Mouse (Mus musculus) midbrain, embryonic 15.5 days (tissue): Measurements from ENCODE around the gene Olfr987. TPM values are rescaled to one million over a fixed set of nuclear protein-coding genes. Genes with fewer than 3 reads are reported as not detected.
A peak's percentile ranks its signal among the peaks of the same experiment; 100 is the strongest.
"Not testable (repeated sequence)": the region's sequence is repeated elsewhere in the genome, so short reads cannot be mapped to it uniquely, and the experiment has no call there.

Experiments
- ATAC-seq: fragments of 200-750 bp; cut with Nextera tagmentation; replicated peaks from 2 replicates; pipeline ENCODE4 v1.8.0; 2017; ENCODE audit warnings: moderate TSS enrichment
- H3K27ac ChIP-seq: fragments of 300-500 bp; sonication (generic); 2 replicates; pipeline ENCODE4 v1.5.1; 2015; ENCODE audit warnings: mild to moderate bottlenecking, inconsistent platforms
- H3K27me3 ChIP-seq: fragments of 300-500 bp; sonication (generic); replicated peaks from 2 replicates; pipeline ENCODE4 v1.6.1; 2015; ENCODE audit warnings: inconsistent platforms
- H3K36me3 ChIP-seq: fragments of 300-500 bp; sonication (generic); replicated peaks from 2 replicates; pipeline ENCODE4 v1.6.1; 2015; ENCODE audit warnings: inconsistent platforms
- H3K4me1 ChIP-seq: fragments of 300-500 bp; sonication (generic); 2 replicates; pipeline ENCODE4 v1.6.1; 2015; ENCODE audit warnings: inconsistent platforms
- H3K4me2 ChIP-seq: fragments of 300-500 bp; sonication (generic); 2 replicates; pipeline ENCODE4 v1.6.1; 2015; ENCODE audit warnings: inconsistent platforms, mild to moderate bottlenecking, moderate library complexity
- H3K4me3 ChIP-seq: fragments of 300-500 bp; sonication (generic); 2 replicates; pipeline ENCODE4 v1.5.1; 2015; ENCODE audit warnings: mild to moderate bottlenecking, inconsistent platforms
- H3K9ac ChIP-seq: fragments of 300-500 bp; sonication (generic); 2 replicates; pipeline ENCODE4 v1.6.1; 2015; ENCODE audit warnings: mild to moderate bottlenecking, inconsistent platforms
- H3K9me3 ChIP-seq: fragments of 300-500 bp; sonication (generic); 2 replicates; pipeline ENCODE4 v1.6.1; 2016; ENCODE audit warnings: inconsistent platforms
- WGBS: fragments of 180-500 bp; shearing (Covaris S2); methylation state at CpG from one replicate; pipeline ENCODE4 v1.1.7; 2015; ENCODE audit warnings: mixed read lengths; 5-methylcytosine and 5-hydroxymethylcytosine counted together
- polyA plus RNA-seq: library from polyadenylated mRNA; unstranded; fragments of >200 nt; fragmentation: Nextera tagmentation; extraction: Ambion mirVana; gene quantifications from 2 replicates; pipeline ENCODE4 v1.2.1, GENCODE M21; 2015

Gene Olfr987
- not detected in 2 replicates for polyA plus RNA-seq

DNA sequence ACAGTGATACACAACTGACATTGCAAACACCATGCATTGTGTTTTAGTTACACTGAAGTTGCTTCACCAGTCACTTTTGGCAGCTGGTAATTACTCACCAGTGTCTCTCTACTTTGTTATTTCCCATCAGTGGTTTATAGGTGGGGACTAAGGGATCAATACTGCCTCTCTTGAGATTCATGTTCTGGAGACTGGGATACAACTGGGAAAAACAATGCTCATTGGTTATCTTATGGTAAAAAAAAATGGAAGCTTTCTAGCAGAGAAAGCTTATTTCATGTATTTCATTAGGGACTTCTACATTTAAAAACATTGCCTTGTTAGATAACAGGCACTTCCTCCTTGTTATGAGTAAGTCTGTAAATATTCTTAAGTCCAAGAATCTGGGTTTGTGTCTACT lies at the start of gene Olfr987:
TSS of gene Olfr987 (minus strand) at position 101 of the 400 bp plus-strand sequence.
- not testable (repeated sequence) for H3K9me3 ChIP-seq, H3K27ac ChIP-seq, H3K4me2 ChIP-seq, ATAC-seq, H3K9ac ChIP-seq, H3K4me3 ChIP-seq, H3K27me3 ChIP-seq, H3K36me3 ChIP-seq, H3K4me1 ChIP-seq

DNA sequence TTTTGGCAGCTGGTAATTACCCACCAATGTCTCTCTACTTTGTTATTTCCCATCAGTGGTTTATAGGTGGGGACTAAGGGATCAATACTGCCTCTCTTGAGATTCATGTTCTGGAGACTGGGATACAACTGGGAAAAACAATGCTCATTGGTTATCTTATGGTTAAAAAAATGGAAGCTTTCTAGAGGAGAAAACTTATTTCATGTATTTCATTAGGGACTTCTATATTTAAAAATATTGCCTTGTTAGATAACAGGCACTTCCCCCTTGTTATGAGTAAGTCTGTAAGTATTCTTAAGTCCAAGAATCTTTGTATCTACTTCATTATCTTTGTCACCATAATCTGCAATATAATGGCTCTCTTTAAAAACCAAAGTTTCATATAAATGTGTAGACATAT lies 24.0 kb upstream of the Olfr987 start, which contains the start of gene Olfr988:
TSS of gene Olfr988 (minus strand) at position 101 of the 400 bp plus-strand sequence.
- not testable (repeated sequence) for H3K36me3 ChIP-seq, ATAC-seq, H3K9ac ChIP-seq, H3K4me3 ChIP-seq, H3K4me2 ChIP-seq, H3K27me3 ChIP-seq, H3K4me1 ChIP-seq, H3K9me3 ChIP-seq, H3K27ac ChIP-seq

DNA sequence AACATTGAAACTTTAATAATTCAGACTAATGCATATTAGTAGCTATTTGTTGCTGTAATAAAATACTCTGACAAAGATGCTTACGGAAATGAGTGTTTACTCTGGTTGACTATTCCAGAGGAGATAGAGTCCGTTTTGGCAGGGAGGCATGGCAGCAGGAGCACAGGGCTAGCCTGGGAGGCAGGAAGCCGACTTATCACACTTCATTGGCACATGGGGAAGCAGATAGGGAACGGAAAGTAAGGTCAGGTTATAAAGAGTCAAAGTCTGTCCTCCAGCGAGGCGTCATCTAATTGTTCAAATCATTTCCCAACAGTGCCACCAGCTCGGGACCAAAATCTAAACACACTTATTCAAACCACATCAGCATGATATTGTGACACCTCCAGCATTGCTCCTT lies 857 bp upstream of the Olfr987 start:
- Histone ChIP-seq H3K4me2 (no peak overlapping the region), H3K9me3 (no peaks in the 10 kb centered on the region), H3K4me1 (no peaks in the 10 kb centered on the region), H3K27ac (no peak overlapping the region), H3K27me3 (no peaks in the 10 kb centered on the region), H3K36me3 (no peaks in the 10 kb centered on the region), H3K4me3 (no peak overlapping the region), H3K9ac (no peak overlapping the region)
- WGBS: 80% methylated on average over 7 of the region's 7 CpGs
- no peak for ATAC-seq

DNA sequence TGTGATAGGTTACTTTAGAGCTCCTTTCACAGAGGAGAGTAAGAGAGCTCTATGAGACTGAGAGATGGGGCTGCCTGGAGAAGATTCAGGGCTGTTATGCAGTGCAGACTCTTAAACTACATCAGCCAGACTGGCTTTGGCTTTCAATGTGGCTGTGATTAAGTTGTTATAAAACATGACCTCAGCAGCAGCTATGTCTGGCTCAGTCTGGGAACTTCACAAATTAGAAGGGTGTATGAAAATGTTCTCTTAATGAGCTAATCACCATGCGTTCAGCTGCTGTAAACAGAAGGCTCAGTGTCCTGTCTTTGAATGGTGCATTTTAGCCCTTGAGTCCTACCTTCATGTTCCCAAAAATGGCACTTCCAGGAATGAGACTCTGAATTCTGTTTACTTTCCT lies 20.0 kb downstream of the Olfr987 start:
- ATAC-seq: no peak
- Histone ChIP-seq H3K27ac (no peak overlapping the region), H3K27me3 (no peaks in the 10 kb centered on the region), H3K4me3 (no peak overlapping the region), H3K4me2 (no peak overlapping the region), H3K9me3 (no peaks in the 10 kb centered on the region), H3K4me1 (no peaks in the 10 kb centered on the region), H3K9ac (no peak overlapping the region), H3K36me3 (no peaks in the 10 kb centered on the region)
- WGBS: 78% methylated on average over 1 of the region's 1 CpGs

DNA sequence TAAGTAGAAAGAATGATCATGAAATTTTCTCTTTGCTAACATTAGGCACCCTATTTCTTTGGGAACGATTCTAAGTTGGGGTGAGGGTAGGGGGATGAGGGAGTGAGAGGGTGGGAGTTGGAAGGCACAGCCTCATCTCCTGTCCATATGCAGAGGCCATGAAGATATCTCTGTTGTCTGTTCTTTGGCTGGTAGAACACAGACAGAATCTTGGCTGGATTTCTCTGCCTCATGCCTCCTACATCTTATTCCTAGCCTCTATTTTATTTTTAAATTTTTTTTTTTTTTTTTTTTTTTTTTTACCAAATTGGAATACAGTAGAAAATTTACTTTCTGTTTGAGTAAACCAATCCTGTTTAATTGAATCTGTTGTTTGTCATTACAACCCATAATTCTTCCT lies 53.7 kb downstream of the Olfr987 start:
- no peaks in the 10 kb centered on the region for H3K27me3 ChIP-seq
- no peak overlapping the region for H3K4me3 ChIP-seq
- no peak for ATAC-seq
- no peaks in the 10 kb centered on the region for H3K36me3 ChIP-seq
- WGBS: 70% methylated on average over 1 of the region's 1 CpGs
- H3K4me2 ChIP-seq: no peak overlapping the region
- no peak overlapping the region for H3K9ac ChIP-seq
- no peak overlapping the region for H3K27ac ChIP-seq
- H3K9me3 ChIP-seq: no peaks in the 10 kb centered on the region
- H3K4me1 ChIP-seq: peaks cover 5% of the 10 kb centered on the region

DNA sequence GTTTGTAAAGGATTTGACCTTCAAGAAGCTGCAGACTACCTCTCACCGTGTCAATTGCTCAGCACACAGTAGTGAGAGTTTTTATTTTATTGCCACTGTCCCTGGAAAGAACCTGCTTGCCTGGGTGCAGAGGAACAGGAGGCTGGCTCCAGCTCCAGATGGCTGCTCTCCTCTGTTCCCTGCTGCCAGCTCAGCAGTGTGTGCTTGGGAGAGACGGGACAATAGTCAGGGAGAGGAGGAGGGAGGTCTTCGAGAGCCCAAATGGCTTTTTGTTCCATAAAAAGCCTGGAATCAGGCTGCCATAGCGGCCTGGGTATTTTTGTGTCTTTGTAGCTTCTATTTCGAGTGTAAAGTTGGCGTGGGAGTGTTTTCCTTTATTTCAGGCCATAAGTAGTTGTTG lies 54.5 kb downstream of the Olfr987 start:
- WGBS: 27% methylated on average over 6 of the region's 6 CpGs

DNA sequence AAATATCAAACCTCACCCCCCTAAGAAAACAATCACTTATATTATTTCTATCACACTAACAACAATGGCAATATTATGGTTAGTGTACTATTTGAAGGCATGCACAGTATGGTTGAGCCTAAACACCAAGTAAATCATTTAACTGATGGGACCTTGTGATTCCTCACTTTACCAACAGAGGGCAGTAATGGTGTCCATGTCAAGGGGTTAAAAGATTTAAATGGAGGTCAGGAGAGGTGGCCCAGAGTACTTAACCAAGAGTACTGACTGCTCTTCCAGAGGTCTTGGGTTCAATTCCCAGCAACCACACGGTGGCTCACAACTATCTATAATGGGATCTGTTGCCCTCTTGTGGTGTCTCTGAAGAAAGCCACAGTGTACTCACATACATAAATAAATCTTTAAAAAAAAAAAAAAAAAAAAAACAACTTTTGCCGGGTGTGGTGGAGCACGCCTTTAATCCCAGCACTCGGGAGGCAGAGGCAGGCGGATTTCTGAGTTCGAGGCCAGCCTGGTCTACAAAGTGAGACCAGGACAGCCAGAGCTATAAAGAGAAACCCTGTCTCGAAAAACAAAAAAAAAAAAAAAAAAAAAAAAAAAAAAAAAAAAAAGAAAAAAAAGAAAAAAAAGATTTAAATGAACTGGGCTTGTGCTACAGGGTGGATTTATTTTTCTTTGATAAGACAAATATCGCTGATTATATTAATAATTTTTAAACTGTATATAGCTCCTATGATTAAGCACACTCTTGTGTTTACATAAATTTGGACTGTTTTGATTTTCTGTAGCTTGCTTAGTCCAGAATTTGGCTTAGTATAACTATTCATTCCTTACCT lies 55.3 kb downstream of the Olfr987 start:
- Histone ChIP-seq H3K4me2 (no peak overlapping the region), H3K27ac (no peak overlapping the region), H3K4me3 (no peak overlapping the region), H3K9ac (no peak overlapping the region), H3K9me3 (no peaks in the 10 kb centered on the region), H3K27me3 (no peaks in the 10 kb centered on the region), H3K4me1 (peaks cover 5% of the 10 kb centered on the region), H3K36me3 (no peaks in the 10 kb centered on the region)
- no peak for ATAC-seq
- 89% methylated on average over 8 of the region's 8 CpGs for WGBS

More for the DNA sequence above, 54.5 kb downstream of the Olfr987 start:
- H3K4me2 ChIP-seq: no peak overlapping the region
- no peaks in the 10 kb centered on the region for H3K27me3 ChIP-seq
- H3K4me1 ChIP-seq: peaks cover 5% of the 10 kb centered on the region
- H3K9me3 ChIP-seq: no peaks in the 10 kb centered on the region
- H3K27ac ChIP-seq: 0 out of 2 replicates have a peak overlapping the region, but pooled peaks have one; percentile 34
- no peaks in the 10 kb centered on the region for H3K36me3 ChIP-seq
- peak; percentile 87 for ATAC-seq
- no peak overlapping the region for H3K9ac ChIP-seq
- H3K4me3 ChIP-seq: no peak overlapping the region

DNA sequence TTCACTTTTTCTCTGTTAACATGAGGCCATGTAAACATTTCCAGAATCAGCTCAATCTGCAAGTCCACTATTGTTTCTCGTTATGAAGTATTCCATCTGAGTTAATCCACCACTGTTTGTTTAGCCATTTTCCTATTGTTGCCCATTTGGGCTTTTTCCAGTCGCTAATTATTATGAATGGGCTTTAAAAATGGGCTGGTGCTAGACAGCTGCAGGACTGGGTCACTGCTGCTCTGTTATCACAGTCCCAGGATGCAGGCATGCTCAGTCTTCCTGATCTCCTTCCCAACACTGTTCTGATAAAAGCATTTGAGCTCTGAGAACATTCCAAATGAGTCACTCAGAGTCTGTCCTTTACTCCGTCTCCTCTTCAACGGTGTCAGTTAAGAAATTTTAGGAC lies 58.1 kb downstream of the Olfr987 start:
- Histone ChIP-seq H3K4me3 (no peak overlapping the region), H3K4me1 (peaks cover 5% of the 10 kb centered on the region), H3K27ac (no peak overlapping the region), H3K4me2 (no peak overlapping the region), H3K9me3 (no peaks in the 10 kb centered on the region), H3K36me3 (no peaks in the 10 kb centered on the region), H3K27me3 (no peaks in the 10 kb centered on the region), H3K9ac (no peak overlapping the region)
- no peak for ATAC-seq
- WGBS: 56% methylated on average over 4 of the region's 4 CpGs

Other genes with a start within 250 kb of the Olfr987 start
- 30.6 TPM in 2 replicates for gene Aplnr, start 203.1 kb downstream of the Olfr987 start, polyA plus RNA-seq
- gene Lrrc55, start 142.1 kb downstream of the Olfr987 start, polyA plus RNA-seq: 14.5 and 15.0 TPM in 2 replicates
- not detected in 2 replicates for gene Olfr988, start 23.9 kb upstream of the Olfr987 start, polyA plus RNA-seq
- not detected in 2 replicates for gene Olfr992, start 70.2 kb upstream of the Olfr987 start, polyA plus RNA-seq
- not detected in 2 replicates for gene Olfr993, start 75.6 kb upstream of the Olfr987 start, polyA plus RNA-seq
- not detected in 2 replicates for gene Olfr994, start 97.1 kb upstream of the Olfr987 start, polyA plus RNA-seq
- gene Olfr995, start 104.3 kb upstream of the Olfr987 start, polyA plus RNA-seq: not detected in 2 replicates
- gene 4833423E24Rik, start 179.7 kb upstream of the Olfr987 start, polyA plus RNA-seq: 0.19 and 0.32 TPM in 2 replicates
- not detected in 2 replicates for gene Olfr996, start 239.9 kb upstream of the Olfr987 start, polyA plus RNA-seq
- not detected in 2 replicates for gene Olfr998, start 249.6 kb upstream of the Olfr987 start, polyA plus RNA-seq